Mouse (Mus musculus): Measurements from ENCODE around the gene Cep68. TPM values are rescaled to one million over a fixed set of nuclear protein-coding genes. Genes with fewer than 3 reads are reported as not detected.
"Not testable (repeated sequence)": the region's sequence is repeated elsewhere in the genome, so short reads cannot be mapped to it uniquely, and the experiment has no call there.

Cep68 gene
- total and polyA plus RNA-seq, 3 experiments: 27.8 to 31.6 (median 30.7) TPM

DNA sequence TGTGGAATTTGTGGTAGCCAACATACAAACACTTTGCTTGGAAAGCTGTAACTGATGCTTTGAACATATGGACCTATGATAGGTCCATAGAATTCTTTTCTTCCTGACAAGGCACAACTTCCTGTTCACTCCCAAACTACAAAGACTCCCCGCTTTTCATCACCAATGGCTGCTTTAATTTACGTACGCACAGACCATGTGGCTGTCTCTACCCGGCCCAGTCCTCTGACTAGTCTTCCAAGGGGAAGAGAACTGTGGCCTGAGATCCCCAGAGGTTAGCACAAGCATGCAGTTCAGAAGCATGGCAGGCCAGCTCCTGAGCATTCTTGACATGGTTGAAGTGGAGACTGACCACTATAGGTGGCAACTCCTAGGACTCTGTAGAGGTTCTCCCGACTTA, 20.6 kb downstream of the Cep68 start:
- Histone ChIP-seq H3K4me3 (replicated peaks in 1 of 3; ENCODE audit: low read depth in 2 of 3, low read length in 2 of 3, poor library complexity in 1 of 3) (no peak overlapping the region), H3K9me3 (replicated peaks; ENCODE audit: low read length) (no peaks in the 10 kb centered on the region), H3K36me3 (replicated peaks in 1 of 2; ENCODE audit: control insufficient read depth in 1 of 2, insufficient read depth in 1 of 2, low read length in 1 of 2) (peaks cover 73 to 91% of the 10 kb centered on the region in 2 experiments), H3K4me2 (ENCODE audit: insufficient read depth, low read depth, poor library complexity, severe bottlenecking) (no peak overlapping the region), H3K9ac (ENCODE audit: insufficient read depth, low read depth) (no peak overlapping the region), H3K4me1 (ENCODE audit: control insufficient read depth in 1 of 2, insufficient read depth in 2 of 2) (peaks cover 0 to 35% of the 10 kb centered on the region in 2 experiments; a peak in 2 of 4 replicates), H3K27me3 (replicated peaks) (no peaks in the 10 kb centered on the region), H3K27ac (ENCODE audit: insufficient read depth, low read depth) (no peak overlapping the region), H3K79me2 (replicated peaks; ENCODE audit: control insufficient read depth, extremely low read depth, insufficient read depth, poor library complexity, severe bottlenecking) (peaks cover 16% of the 10 kb centered on the region)
- no peak for DNase-seq (ENCODE audit: extremely low read depth)
- dilution Hi-C loops (cut with MboI; ENCODE audit: extremely low pct_ligation_motif_present, extremely low pct_unique_long_range_greater_than_20kb, low sequenced_read_pairs) (no loop called here), in situ Hi-C loops (cut with MboI; ENCODE audit: low pct_ligation_motif_present, low pct_unique_long_range_greater_than_20kb, low sequenced_read_pairs) (no loop called here)
- TF ChIP-seq KAT2A (IDR thresholded peaks at IDR 0.05; ENCODE audit: insufficient replicate concordance, low read length): no peak
- no peak for TF ChIP-seq ZMIZ1 (IDR thresholded peaks at IDR 0.05; ENCODE audit: low read depth, low read length)
- TF ChIP-seq EP300 (IDR thresholded peaks at IDR 0.05; ENCODE audit: low read length): no peak
- TF ChIP-seq CTCF (conservative IDR thresholded peaks at IDR 0.05 in 1 of 2, IDR thresholded peaks at IDR 0.05 in 1 of 2; ENCODE audit: low read depth in 2 of 2, low read length in 2 of 2): no peak

DNA sequence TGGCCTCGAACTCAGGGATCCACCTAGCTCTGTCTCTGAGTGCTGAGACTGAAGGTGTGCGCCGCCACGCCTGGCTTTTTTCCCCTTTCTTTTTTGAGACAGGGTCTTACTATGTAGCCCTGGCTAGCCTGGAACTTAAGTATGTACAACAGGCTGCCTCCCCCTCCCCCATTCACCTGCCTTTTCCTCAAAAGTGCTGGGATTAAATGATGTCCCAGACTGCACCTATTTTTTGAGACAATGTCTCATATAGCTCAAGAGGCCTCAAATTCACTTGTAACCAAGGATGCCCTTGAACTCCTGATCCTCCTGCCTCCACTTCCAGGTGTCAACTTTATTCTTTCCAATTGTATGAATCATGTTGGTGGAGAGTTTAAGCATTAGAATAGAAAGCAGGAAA, 23.3 kb downstream of the Cep68 start:
- Histone ChIP-seq H3K36me3 (replicated peaks in 1 of 2; ENCODE audit: control insufficient read depth in 1 of 2, insufficient read depth in 1 of 2, low read length in 1 of 2) (peaks cover 70 to 91% of the 10 kb centered on the region in 2 experiments), H3K4me2 (ENCODE audit: insufficient read depth, low read depth, poor library complexity, severe bottlenecking) (no peak overlapping the region), H3K9ac (ENCODE audit: insufficient read depth, low read depth) (no peak overlapping the region), H3K27me3 (replicated peaks) (no peaks in the 10 kb centered on the region), H3K4me3 (replicated peaks in 1 of 3; ENCODE audit: low read depth in 2 of 3, low read length in 2 of 3, poor library complexity in 1 of 3) (no peak overlapping the region), H3K79me2 (replicated peaks; ENCODE audit: control insufficient read depth, extremely low read depth, insufficient read depth, poor library complexity, severe bottlenecking) (peaks cover 28% of the 10 kb centered on the region), H3K4me1 (ENCODE audit: control insufficient read depth in 1 of 2, insufficient read depth in 2 of 2) (peaks cover 0 to 21% of the 10 kb centered on the region in 2 experiments; a peak in 2 of 4 replicates), H3K27ac (ENCODE audit: insufficient read depth, low read depth) (no peak overlapping the region), H3K9me3 (replicated peaks; ENCODE audit: low read length) (no peaks in the 10 kb centered on the region)
- no peak for TF ChIP-seq TBP (conservative IDR thresholded peaks at IDR 0.05; ENCODE audit: low read depth, low read length)
- TF ChIP-seq RCOR1 (conservative IDR thresholded peaks at IDR 0.05; ENCODE audit: low read depth, low read length): no peak
- TF ChIP-seq GABPA (IDR thresholded peaks at IDR 0.05; ENCODE audit: insufficient replicate concordance, low read depth, low read length): no peak
- no peak for TF ChIP-seq HCFC1 (IDR thresholded peaks at IDR 0.05; ENCODE audit: low read depth, low read length)
- peak; percentile 80; the same call in 1 of the 2 replicates for TF ChIP-seq POLR2AphosphoS2 (IDR thresholded peaks at IDR 0.05; ENCODE audit: low read depth, low read length)
- dilution Hi-C loops (cut with MboI; ENCODE audit: extremely low pct_ligation_motif_present, extremely low pct_unique_long_range_greater_than_20kb, low sequenced_read_pairs) (no loop called here), in situ Hi-C loops (cut with MboI; ENCODE audit: low pct_ligation_motif_present, low pct_unique_long_range_greater_than_20kb, low sequenced_read_pairs) (no loop called here)
- no peak for DNase-seq (ENCODE audit: extremely low read depth)

GRCm38 (mm10) chr11:20224196-20224595, 25.0 kb downstream of the Cep68 start:
- peaks cover 64 to 91% of the 10 kb centered on the region in 2 experiments for H3K36me3 ChIP-seq (replicated peaks in 1 of 2; ENCODE audit: control insufficient read depth in 1 of 2, insufficient read depth in 1 of 2, low read length in 1 of 2)
- TF ChIP-seq UBTF (IDR thresholded peaks at IDR 0.05; ENCODE audit: low read depth, low read length) (no peak), MAFK (IDR thresholded peaks at IDR 0.05; ENCODE audit: insufficient replicate concordance, low read length) (no peak), KAT2A (IDR thresholded peaks at IDR 0.05; ENCODE audit: insufficient replicate concordance, low read length) (no peak)
- H3K27me3 ChIP-seq (replicated peaks): no peaks in the 10 kb centered on the region
- in situ Hi-C loops (cut with MboI; ENCODE audit: low pct_ligation_motif_present, low pct_unique_long_range_greater_than_20kb, low sequenced_read_pairs): no loop called here
- no peaks in the 10 kb centered on the region for H3K9me3 ChIP-seq (replicated peaks; ENCODE audit: low read length)
- H3K27ac ChIP-seq (ENCODE audit: insufficient read depth, low read depth): no peak overlapping the region
- H3K79me2 ChIP-seq (replicated peaks; ENCODE audit: control insufficient read depth, extremely low read depth, insufficient read depth, poor library complexity, severe bottlenecking): peaks cover 43% of the 10 kb centered on the region
- H3K4me1 ChIP-seq (ENCODE audit: control insufficient read depth in 1 of 2, insufficient read depth in 2 of 2): peaks cover 0 to 4% of the 10 kb centered on the region in 2 experiments; a peak in 2 of 4 replicates
- no peak overlapping the region for H3K4me3 ChIP-seq (replicated peaks in 1 of 3; ENCODE audit: low read depth in 2 of 3, low read length in 2 of 3, poor library complexity in 1 of 3)
- H3K9ac ChIP-seq (ENCODE audit: insufficient read depth, low read depth): no peak overlapping the region
- no peak overlapping the region for H3K4me2 ChIP-seq (ENCODE audit: insufficient read depth, low read depth, poor library complexity, severe bottlenecking)
- DNase-seq (ENCODE audit: extremely low read depth): no peak
- dilution Hi-C loops (cut with MboI; ENCODE audit: extremely low pct_ligation_motif_present, extremely low pct_unique_long_range_greater_than_20kb, low sequenced_read_pairs): no loop called here

DNA sequence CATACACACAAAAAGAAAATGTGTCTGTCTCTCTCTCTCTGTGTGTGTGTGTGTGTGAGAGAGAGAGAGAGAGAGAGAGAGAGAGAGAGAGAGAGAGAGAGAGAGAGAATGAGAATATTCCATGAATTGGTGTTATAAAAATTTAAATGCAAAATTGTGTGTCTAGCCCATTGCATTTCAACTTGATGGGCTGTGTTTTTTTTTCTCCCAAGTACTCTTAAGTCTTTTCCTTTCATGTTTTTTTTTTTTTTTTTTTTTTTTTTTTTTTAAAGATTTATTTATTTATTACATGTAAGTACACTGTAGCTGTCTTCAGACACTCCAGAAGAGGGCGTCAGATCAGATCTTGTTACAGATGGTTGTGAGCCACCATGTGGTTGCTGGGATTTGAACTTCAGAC, 27.6 kb downstream of the Cep68 start:
- DNase-seq (ENCODE audit: extremely low read depth); in situ Hi-C loops (cut with MboI; ENCODE audit: low pct_ligation_motif_present, low pct_unique_long_range_greater_than_20kb, low sequenced_read_pairs); H3K9me3 ChIP-seq (replicated peaks; ENCODE audit: low read length); H3K9ac ChIP-seq (ENCODE audit: insufficient read depth, low read depth); H3K4me3 ChIP-seq (replicated peaks in 1 of 3; ENCODE audit: low read depth in 2 of 3, low read length in 2 of 3, poor library complexity in 1 of 3); dilution Hi-C loops (cut with MboI; ENCODE audit: extremely low pct_ligation_motif_present, extremely low pct_unique_long_range_greater_than_20kb, low sequenced_read_pairs); H3K4me1 ChIP-seq (ENCODE audit: control insufficient read depth in 1 of 2, insufficient read depth in 2 of 2); H3K27me3 ChIP-seq (replicated peaks); H3K4me2 ChIP-seq (ENCODE audit: insufficient read depth, low read depth, poor library complexity, severe bottlenecking); H3K27ac ChIP-seq (ENCODE audit: insufficient read depth, low read depth): not testable (repeated sequence)
- Histone ChIP-seq H3K79me2 (replicated peaks; ENCODE audit: control insufficient read depth, extremely low read depth, insufficient read depth, poor library complexity, severe bottlenecking) (peaks cover 62% of the 10 kb centered on the region), H3K36me3 (replicated peaks in 1 of 2; ENCODE audit: control insufficient read depth in 1 of 2, insufficient read depth in 1 of 2, low read length in 1 of 2) (peaks cover 68 to 94% of the 10 kb centered on the region in 2 experiments)
